Mouse (Mus musculus) 3134 (cell line): ENCODE measurements around the gene Rnf216.
"Not testable (repeated sequence)": the region's sequence is repeated elsewhere in the genome, so short reads cannot be mapped to it uniquely, and the experiment has no call there.

Experiments
- DNase-seq: peaks from one replicate; pipeline ENCODE4 v3.0.0-alpha.2; 2011; ENCODE audit warnings: low spot score; ENCODE audit not compliant: insufficient read length; ENCODE audit errors: extremely low read depth

Rnf216 gene

DNA sequence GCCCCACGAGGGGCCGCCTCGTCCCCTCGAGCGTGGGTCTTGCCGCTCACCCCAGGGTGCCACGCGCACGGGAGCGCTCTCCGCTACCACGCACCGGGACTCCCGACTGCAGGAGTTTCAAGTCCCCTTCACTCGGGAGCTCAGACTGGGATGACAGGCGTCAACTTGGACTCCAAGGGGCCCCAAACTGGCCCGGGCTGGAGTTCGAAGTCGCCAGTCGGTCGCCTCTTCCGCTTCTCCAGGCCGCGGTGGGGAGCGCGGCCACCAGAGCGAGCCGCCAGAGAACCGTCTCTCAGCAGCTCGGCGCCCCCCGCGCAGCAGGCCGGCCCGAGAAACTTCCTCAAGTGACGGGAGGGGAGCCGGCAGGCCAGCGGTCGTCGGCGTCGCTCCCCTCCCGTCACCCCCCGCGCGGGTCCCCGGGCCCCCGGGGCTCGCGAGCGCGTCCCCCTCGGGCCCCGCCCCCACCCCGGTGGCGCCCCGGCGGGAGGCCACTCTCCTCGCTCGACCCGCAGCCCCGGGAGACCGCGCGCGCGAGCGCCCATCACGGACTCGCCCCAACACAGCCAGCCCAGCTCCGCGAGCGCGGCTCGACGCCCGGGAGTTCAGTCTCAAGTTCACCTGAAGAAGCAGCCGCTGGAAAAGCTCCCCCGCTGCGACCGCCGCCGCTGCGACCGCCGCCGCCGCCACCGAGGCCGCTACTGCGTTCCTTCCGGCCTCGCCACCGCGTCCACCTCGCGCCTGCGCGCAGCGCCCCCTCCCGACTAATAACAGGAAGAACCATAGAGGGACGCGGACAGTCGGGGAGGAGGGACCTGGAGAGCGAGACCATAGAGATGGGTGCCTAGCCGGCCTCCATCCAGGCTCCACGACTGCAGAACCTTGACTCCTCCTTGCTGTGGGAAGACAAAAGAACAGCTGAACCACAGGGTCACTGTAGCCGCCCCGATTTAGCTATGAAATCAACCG is at the start of gene Rnf216:
Gene Rnf216 (minus strand): TSS at position 714 of the 966 bp plus-strand sequence.
- peak; percentile 88 for DNase-seq

DNA sequence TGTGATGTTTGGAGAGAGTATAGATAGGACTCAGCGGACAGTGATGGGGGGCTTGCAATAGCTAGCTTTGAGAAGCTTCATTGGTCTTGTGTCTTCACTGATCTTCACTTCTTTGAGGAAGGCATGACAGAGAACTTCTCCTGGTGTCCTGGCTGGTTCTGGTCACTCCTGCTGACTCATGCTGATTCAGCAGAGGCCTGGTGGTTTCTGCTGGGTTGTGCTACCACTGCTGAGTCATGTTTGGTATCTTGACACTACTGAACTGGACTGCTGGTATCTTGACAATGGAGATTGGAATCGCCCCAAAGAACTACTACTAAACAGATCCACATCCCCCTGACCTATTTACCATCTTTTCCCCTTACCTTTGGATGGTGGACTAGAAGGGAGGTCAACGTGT is 42.7 kb upstream of the Rnf216 start:
- DNase-seq: no peak

DNA sequence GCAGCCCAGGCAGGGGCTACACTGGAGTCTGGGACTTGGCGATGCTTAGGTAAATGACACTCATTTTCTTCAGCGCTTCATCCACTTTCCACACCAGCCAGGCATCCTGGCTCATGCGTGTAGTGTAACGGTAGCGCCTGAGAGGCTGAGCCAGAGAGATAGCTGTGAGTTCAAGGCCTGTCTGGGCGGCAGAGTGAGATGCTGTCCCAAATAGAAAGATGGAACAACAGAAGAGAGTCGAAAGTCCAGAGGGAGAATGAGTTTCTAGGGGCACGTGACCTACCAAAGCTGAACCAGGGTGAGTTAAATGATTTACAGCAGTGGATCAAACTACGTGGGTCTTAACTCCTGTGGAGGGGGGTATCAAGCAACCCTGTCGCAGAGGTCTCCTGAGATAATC is 41.0 kb upstream of the Rnf216 start:
- no peak for DNase-seq

DNA sequence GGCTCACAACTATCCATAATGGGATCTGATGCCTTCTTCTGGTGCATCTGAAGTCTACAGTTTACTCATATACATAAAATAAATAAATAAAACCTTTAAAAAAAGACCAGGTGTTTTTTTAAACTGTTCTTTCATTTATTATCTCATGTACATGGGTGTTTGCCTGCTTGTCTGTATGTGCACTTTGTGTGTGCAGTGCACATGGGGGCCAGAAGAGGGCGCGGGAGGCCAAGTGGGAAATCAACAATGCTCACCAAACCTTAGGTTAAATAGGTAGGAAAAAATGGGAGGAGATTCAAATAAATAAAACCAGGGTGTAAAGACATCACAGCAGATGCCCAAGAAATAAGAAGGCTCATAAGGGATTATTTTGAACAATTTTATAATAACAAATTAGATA is 37.2 kb upstream of the Rnf216 start:
- DNase-seq: no peak

DNA sequence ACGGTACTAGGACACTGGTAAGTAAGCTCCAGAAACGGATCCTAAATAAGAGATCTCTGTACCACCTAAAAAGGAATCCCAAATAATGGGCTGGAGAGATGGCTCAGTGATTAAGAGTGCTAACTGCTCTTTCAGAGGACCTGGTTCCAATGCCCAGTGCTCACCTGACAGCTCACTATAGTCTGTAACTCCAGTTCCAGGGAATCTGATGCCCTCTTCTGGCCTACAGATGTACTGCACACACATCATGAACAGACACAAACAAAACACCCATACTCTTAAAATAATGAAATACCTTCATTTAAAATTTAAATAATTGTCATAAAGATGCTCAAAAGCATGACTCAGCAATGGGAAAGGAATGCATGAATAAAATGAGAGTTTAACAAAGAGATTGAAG is 36.7 kb upstream of the Rnf216 start:
- DNase-seq: no peak

DNA sequence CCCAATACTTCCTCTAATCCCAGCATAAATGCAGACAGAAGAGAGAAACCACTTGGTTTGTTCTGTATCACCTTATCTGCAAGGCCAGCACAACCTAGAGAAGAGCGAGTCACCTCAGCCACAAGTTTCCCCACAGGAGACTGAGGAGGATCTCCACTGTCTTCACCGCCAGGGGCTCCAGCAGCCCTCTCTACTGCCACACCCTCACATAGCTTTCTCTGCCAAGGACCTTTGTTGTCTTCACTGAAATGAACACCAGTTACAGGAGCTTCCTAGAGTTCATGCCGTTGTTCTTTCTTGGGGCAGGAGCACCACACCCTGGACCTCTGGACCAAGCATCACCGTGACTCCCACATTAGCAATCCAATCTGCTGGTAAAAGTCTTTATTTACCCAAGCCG is 35.9 kb upstream of the Rnf216 start:
- DNase-seq: no peak

DNA sequence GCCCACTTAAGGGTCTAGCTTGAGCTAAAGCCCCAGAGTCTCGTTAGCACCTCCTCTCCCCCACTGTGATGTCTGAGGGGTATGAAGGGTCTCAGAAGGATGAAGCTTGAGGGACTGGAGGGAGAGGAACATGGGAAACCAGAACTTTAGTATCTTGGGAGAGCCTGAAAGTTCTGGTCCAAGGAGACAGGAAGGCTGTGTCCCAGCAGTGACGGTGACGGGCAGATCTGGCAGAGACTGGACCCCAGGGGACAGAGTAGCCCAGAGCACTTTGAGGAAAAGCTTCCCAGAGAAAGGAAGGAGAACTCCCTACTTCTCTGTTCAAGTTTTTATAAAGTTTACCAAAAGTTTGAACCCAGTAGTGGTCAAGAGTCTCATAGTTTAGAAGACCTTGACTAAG is 34.7 kb upstream of the Rnf216 start, which contains the start of gene Olfr718-ps1:
Gene Olfr718-ps1 (minus strand): TSS at position 101 of the 400 bp plus-strand sequence.
- DNase-seq: no peak

DNA sequence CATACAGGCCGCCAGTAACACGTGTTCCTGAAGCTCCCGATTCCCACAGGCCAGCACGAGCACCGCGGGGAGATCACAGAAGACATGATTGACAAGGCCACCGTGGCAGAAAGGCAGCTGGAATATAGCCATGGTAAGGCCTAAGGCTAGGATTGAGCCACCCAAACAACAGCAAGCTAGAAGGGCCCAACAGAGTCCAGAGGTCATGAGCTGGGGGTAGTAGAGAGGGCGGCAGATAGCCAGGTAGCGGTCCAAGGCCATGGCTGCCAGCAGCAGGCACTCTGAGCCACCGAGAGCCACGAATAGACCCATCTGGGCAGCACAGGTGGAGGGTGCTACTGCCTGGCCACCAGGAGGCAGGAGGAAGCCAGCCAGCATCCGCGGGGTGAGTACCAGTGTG is 24.8 kb upstream of the Rnf216 start:
- no peak for DNase-seq

DNA sequence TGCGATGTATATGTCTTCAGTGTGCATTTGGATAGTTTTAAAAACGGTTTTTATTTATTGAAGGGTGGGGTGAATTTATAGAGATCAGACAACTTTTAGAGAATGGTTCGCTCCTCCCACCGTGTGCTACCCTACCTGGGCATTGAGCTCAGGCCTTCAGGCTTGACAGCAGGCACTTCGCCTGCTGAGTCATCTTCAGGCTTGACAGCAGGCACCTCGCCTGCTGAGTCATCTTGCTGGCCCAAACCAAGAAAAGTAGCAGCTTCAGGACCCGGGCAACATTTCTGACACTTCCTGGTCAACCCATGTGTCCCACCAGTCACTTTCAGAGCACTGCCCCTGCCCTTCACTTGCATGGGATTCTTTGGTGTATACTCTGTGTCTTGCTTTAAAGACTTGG is 22.2 kb upstream of the Rnf216 start:
- peak; percentile 50 for DNase-seq

DNA sequence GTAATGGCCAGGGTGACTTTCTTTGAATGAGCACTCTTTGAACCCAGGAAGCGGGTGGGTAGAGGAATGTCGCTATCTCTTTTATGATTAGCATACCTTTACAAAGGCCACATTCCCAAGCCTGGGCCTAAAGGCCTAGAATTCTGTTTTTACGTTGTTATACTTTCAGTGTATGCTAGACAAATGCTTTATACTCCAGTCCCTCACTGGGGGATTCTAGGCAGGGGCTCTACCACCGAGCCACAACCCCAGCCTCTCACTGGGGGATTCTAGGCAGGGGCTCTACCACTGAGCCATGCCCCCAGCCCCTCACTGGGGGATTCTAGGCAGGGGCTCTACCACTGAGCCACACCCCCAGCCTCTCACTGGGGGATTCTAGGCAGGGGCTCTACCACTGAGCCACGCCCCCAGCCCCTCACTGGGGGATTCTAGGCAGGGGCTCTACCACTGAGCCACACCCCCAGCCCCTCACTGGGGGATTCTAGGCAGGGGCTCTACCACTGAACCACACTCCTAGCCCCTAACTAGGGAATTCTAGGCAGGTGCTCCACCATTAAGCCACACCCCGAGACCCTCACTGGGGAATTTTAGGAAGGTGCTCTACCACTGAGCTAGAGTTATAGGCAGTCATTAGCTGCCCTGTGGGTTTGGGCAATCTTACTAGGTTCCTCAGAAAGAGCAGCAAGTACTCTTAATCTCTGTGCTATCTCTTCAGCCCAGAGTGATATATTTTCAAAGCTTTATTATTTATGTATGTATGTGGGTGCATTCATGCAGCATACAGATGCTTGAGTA is 21.6 kb upstream of the Rnf216 start:
- DNase-seq: not testable (repeated sequence)

DNA sequence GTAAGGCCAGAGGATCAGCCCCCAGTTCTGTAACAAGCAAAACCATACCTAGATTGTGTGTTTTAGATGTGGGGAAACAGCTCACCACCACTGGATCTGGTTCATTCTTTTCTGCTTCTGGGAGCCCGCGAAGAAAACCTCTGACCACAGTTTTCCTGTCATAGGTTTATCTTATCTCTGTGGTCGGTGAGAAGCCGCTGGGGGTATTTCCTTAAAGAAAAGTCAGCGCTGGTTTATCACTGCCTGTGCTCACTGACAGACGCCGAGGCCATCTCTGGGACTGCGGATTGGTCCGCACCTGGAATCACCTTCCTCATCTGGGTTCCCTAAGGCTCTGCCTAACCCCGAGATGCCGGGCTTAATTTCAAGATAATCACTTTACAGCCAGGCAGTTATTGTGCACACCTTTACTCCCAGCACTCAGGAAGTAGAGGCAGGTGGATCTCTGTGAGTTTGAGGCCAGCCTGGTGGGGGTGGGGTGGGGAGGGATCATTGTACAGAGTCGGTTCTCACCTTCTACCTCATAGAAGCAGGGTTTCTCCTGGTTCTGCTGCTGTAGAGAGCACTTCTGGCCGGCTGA is 20.2 kb upstream of the Rnf216 start:
- no peak for DNase-seq

DNA sequence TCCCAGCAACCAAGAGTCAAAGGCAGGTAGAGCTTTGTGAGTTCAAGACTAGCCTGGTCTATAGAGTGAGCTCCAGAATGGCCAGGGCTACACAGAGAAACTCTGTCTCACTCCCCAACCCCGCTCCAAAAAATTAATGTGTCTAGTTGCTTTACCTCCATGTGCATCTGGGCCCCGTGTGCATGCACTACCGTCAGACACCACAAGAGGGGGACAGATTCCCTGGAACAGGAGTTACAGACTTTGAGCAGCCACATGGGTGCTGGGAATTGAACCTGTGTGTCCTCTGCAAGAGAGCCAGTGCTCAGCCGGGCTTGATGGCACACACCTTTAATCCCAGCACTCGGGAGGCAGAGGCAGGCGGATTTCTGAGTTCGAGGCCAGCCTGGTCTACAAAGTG is 17.5 kb upstream of the Rnf216 start:
- no peak for DNase-seq

DNA sequence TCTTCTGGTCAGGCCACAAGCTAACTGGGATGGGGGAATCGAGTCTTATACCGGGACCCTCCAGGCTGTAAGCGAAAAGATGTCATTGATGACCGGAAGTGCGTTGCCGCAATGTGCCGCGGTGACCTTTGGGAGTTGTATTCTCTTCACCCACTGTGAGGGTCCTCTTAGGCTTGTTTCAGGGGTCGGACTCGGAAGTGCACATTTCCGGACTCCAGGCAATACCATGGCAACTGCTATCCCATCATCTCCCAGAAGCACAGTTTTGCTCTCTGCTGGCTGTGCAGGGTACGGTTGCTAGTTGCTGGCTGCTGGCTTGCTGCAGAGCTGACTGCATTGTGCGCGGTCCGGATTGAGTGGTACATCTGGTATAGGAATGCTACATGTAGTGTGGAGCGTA is 16.3 kb upstream of the Rnf216 start:
- DNase-seq: no peak

DNA sequence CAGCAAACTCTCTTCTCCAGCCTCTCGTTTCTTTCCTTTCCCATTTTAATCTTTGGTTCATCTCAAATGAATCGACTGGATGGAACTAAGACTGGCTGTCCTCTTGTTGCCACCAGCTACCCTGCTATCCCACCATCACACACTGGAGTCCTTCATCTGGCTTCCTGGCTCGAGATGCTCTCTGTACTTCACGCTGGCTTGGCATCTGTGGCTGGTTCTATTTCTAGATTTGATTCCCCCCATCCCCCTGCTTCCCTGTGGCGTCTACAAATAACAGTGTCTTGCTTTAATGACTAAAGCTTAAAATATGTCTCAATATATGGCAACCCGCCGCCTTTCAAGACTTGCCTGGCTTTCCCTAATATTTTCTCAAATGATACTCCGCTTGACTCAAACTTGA is 15.0 kb upstream of the Rnf216 start:
- peak; percentile 28 for DNase-seq

DNA sequence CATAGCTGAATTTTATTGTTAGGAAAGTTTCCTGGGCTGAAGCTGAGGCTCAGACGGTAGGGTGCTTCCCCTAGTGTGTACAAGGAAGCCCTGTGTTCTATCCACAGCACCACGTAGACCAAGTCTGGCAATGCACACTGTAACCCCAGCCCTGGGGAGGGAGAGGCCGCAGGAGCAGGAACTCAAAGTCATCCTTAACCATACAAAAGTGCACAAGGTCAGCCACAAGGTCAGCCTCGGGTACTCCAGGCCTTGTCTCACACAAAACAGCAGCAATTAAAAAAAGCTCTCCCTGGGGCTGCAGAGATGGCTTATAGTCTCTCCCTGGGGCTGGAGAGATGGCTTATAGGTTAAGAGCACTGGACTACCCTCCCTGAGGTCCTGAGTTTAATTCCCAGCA is 14.1 kb upstream of the Rnf216 start:
- no peak for DNase-seq

DNA sequence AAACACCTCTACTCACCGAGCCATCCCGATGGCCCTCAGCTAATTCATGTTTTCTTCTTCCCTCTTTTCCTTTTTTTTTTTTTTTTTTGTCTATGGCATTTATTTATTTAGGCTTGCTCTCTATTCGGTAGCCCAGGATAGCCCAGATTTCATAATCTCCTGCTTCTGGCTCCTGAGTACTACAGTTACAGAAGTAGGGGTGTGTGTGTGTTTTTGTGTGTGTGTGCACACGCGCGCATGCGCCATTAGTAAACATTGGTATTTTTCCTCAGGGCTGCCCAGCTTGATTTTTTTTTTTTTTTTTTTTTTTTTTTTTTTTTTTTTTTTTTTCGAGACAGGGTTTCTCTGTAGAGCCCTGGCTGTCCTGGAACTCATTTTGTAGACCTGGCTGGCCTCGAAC is 13.3 kb upstream of the Rnf216 start:
- no peak for DNase-seq

DNA sequence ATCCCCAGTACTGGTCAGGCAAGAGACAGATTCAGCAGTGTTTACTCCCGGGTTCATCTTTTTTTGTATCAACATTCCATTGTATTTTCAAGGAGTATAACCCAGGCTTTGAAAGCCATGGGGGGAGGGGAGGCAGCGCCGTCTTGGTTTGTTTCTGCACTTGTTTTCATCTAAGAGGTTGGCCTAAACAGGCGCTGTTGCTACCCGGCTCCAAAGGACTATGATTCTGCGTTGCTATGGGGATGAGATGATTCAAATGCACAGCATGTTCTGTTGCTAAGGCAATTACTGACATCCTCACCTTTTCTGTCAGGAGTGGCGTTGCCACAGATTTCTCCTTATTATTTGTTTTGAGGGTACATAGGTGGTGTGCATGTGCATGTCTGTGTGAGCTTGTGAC is 12.8 kb upstream of the Rnf216 start:
- DNase-seq: no peak

DNA sequence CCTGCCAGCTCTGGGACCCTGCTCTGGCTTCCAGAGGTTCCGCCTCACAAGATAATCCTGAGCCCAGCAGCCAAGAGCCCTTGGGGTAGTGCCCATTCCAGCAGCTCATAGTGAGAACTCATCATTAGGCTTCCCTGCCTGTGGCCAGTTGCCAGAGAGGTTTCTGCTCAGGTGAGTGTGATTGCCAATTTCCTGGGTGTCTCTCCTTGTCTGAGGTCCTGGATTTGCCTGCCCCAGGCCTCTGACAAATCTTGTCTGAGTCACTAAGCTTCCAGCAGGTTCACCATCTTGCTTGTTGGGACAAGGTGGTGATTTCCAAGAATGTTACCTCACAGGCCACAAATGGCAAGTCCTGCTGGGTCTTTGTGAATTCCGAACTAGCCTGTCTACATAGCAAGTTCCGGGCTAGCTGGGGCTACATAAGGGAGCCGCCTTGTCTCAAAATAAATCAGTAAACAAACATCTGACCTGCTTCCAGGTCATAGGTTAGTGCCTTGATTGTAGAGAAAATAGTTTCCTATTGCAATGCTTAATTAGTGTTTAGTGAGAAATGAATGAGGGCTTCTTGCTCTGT is 12.1 kb upstream of the Rnf216 start:
- no peak for DNase-seq

DNA sequence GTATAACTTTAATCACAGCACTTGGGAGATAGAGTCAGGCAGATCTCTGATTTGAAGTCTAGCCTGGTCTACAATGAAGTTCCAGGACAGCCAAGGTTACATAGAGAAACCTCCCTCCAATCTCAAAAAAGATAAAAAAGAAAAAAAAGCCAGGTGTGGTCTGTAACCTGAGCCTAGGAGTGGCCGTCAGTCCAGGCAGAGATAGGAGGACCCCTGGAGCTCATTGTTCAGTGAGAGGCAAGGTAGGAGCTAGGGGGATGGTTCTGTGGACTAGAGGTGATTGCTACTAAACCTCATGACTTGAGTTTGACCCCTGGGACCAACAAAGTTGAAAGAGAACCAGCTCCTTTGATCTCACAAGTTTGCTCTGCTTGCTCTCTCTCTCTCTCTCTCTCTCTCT is 9.9 kb upstream of the Rnf216 start:
- no peak for DNase-seq

DNA sequence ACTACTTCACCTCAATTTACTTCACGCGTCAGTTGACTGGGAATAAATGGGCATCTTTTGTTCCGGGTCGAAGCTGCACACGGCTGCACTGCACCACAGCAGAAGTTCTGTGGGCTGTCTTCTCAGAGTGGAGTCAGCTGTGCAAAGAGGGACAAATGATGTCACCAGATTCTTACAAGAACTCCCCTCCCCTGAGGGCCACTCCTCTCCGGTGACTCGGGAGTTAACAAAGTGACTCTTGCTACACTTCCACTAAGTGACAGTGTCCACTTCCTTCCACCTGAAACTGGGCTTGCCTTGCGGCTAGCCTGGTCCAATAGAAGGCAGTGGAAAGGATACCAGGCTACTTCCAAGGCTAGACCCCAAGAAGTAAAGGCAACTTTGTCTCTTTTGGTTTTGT is 9.3 kb upstream of the Rnf216 start:
- no peak for DNase-seq

DNA sequence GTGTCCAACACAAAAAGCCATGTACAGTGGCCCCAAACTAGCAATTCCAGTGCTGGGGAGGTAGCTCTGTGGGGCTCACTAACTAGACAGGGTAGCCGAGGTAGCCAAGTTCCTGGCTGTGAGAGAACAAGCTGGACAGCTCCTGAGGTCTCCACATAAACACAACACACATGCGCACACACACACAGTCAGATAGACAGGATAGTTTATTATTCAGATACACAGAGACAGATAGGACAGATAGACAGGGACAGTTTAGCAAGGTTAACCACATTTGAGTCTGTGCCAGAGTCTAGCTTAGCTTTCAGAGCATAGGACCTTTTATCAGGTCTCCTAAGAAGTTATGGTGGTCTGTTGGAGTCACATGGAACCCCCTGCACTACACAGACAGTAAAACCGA is 6.0 kb downstream of the Rnf216 start:
- DNase-seq: no peak
